Mouse (Mus musculus) bone marrow macrophage, adult 2 months (primary cell): ENCODE results near the gene Cbl. TPM values are rescaled to one million over a fixed set of nuclear protein-coding genes. Genes with fewer than 3 reads are reported as not detected.

Experiments used
- H3K27ac ChIP-seq: 2 replicates; pipeline ENCODE4 v1.5.1; 2012; ENCODE audit warnings: low read depth, low read length; ENCODE audit not compliant: insufficient read depth
- H3K4me1 ChIP-seq: 2 replicates; pipeline ENCODE4 v1.6.1; 2012; ENCODE audit warnings: low read length; ENCODE audit not compliant: control insufficient read depth, insufficient read depth
- H3K4me3 ChIP-seq: 2 replicates; pipeline ENCODE4 v1.5.1; 2012; ENCODE audit warnings: mild to moderate bottlenecking, low read length, moderate library complexity; ENCODE audit not compliant: insufficient read depth
- CTCF ChIP-seq: IDR thresholded peaks from 2 replicates; pipeline ENCODE4 v1.5.1; 2012; ENCODE audit warnings: low read depth, mild to moderate bottlenecking, low read length, moderate library complexity
- POLR2A ChIP-seq: IDR thresholded peaks from 2 replicates; pipeline ENCODE4 v1.6.1; 2012; ENCODE audit warnings: mild to moderate bottlenecking, low read depth, low read length, borderline replicate concordance
- polyA plus RNA-seq: library from polyadenylated mRNA; stranded (reverse); fragments of >200 nt; gene quantifications from 2 replicates; pipeline ENCODE4 v1.2.4, GENCODE M21; 2012; ENCODE audit not compliant: missing spikeins, insufficient read depth, insufficient read length

The Cbl gene
- 143 and 171 TPM in 2 replicates for polyA plus RNA-seq

DNA sequence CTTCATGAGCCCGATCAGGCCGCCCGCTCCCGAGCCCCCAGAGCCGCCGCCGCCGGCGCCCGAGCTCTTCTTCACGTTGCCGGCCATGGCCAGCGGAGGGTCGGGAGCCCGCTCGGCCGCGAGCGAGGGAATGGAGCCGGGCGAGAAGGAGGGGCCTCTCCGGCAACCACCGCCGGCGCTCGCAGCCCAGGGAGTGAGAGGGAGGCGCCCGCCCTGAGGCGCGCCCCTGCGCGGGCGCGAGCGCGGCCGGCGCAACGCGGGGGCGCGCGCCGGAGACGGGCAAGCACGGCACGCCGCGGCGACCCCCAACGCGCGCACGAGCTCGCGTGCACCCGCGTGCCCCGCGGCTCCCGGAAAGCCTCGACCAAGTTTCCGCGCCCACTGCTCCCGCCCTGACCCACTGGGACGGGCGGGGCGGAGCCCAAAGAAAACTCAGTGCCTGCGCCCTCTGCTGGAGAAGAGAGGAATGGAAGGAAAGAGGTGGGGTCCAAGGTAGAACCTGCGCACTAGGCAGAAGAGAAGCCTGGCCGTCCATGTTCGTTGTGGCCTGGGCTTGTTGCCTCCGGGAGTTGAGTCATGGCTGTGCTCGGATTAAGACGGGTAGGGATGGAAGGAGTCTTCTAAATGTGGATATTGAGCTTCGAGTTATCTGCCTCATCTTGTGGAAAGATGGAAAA is at the start of gene Cbl:
Gene Cbl (minus strand): TSS at position 248 of the 677 bp plus-strand sequence.
- Histone ChIP-seq H3K4me1 (peaks cover 39% of the 10 kb centered on the region), H3K4me3 (peak within 1 kb of the TSS; percentile 93), H3K27ac (peak within 1 kb of the TSS; percentile 92)
- TF ChIP-seq CTCF: peak; percentile 44
- TF ChIP-seq POLR2A: no peak

DNA sequence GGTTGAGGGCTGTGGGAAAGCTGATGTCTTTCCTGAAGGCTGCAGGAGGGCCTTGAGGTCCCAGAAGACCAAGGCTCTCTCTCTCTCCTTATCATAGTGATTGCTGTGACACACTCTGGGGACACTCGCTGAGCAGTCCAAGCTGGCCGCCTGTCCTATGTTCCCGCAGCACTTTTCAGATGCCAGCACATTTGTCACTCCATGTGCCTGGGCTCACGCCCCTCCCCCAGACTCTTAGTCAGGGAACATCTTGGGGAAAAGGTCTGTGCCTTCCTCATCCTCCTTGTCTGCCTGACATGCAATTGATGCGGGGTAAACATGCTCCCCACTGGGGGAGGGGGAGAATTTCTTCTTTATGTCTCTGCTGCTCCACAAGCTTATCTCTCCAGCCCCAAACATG is 49.3 kb upstream of the Cbl start:
- TF ChIP-seq CTCF (no peak), POLR2A (no peak)
- Histone ChIP-seq H3K27ac (no peak overlapping the region), H3K4me3 (no peak overlapping the region), H3K4me1 (no peaks in the 10 kb centered on the region)

DNA sequence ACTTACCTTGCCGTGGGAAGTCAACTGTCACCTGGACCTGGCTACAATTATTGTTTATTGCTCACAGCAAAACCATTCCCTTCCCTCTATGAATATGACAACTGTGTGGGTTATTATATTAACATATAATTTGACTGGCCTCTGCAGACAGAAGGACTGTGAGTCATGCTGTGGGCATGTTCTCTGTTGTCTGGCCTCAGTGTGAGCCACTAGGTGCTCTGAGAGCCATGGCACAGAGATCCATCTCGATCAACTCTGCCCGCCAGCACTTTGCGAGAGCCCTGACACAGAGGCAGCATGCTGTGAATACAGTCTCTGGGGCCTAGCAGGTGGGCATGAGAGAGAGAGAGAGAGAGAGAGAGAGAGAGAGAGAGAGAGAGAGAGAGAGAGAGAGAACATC is 36.1 kb upstream of the Cbl start:
- H3K4me1 ChIP-seq: peaks cover 16% of the 10 kb centered on the region
- no peak overlapping the region for H3K4me3 ChIP-seq
- TF ChIP-seq CTCF: no peak
- TF ChIP-seq POLR2A: no peak
- H3K27ac ChIP-seq: no peak overlapping the region

DNA sequence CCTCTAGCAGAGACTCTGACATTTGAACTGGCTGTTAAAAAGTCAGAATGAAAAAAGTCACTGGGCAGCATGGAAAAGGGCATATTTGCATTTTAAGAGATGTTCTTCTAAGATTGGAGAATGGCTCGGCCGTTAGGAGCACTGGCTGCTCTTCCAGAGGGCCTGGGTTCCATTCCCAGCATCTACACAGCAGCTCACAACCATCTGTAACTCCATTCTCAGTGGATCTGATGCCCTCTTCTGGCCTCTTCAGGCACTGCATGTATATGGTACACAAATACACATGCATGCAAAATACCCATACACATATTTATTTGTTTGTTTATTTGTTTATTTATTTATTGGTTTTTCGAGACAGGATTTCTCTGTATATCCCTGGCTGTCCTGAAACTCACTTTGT is 35.2 kb upstream of the Cbl start:
- H3K4me1 ChIP-seq: peaks cover 16% of the 10 kb centered on the region
- peak; percentile 46 for TF ChIP-seq CTCF
- TF ChIP-seq POLR2A: no peak

DNA sequence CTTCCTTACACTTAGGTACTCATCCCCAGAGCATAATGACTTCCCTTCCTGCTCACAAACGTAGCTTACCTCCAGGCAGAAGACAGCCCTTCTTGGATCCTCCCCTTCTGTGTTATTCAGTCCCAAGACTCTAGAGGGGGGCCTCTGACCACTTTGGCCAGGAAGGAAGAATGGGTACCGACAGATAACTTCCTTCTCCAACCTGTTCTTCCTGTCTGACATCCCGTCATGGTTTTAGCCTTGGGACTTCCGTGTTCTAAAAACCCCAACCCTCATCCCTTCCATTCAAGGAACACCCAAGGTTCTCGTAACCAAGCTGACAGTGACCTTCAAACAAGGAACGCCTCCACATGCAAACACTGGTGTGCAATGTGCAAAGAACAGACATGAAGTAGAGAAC is 34.6 kb upstream of the Cbl start, which contains the start of gene Nlrx1:
Gene Nlrx1 (minus strand): TSS at position 168 of the 400 bp plus-strand sequence.
- H3K4me1 ChIP-seq: peaks cover 16% of the 10 kb centered on the region
- H3K27ac ChIP-seq: no peak within 1 kb of the TSS
- H3K4me3 ChIP-seq: peak within 1 kb of the TSS; percentile 54
- TF ChIP-seq POLR2A (no peak), CTCF (no peak)

More for the DNA sequence above, 35.2 kb upstream of the Cbl start:
- H3K4me3 ChIP-seq: no peak overlapping the region
- no peak overlapping the region for H3K27ac ChIP-seq

DNA sequence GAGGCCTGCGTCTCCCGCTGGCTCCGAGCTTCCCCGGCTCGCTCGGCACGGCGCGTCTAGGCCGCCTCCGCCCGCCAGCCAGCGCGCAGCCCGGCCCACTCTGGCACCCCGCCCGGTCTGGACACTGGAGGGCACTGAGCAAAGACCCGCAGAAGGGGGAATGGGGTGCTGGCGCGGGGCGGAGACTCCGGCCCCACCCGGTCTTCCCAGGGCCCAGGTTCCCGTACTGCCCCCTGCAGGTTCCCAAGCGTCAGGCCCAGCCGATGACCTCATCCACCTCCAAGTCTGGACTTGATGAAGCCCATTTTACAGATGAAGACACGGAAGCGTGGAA is 34.1 kb upstream of the Cbl start:
- Histone ChIP-seq H3K4me3 (peak overlapping the region; percentile 54), H3K27ac (no peak overlapping the region), H3K4me1 (peaks cover 16% of the 10 kb centered on the region)
- TF ChIP-seq POLR2A (no peak), CTCF (peak; percentile 15; the same call in 1 of the 2 replicates)

DNA sequence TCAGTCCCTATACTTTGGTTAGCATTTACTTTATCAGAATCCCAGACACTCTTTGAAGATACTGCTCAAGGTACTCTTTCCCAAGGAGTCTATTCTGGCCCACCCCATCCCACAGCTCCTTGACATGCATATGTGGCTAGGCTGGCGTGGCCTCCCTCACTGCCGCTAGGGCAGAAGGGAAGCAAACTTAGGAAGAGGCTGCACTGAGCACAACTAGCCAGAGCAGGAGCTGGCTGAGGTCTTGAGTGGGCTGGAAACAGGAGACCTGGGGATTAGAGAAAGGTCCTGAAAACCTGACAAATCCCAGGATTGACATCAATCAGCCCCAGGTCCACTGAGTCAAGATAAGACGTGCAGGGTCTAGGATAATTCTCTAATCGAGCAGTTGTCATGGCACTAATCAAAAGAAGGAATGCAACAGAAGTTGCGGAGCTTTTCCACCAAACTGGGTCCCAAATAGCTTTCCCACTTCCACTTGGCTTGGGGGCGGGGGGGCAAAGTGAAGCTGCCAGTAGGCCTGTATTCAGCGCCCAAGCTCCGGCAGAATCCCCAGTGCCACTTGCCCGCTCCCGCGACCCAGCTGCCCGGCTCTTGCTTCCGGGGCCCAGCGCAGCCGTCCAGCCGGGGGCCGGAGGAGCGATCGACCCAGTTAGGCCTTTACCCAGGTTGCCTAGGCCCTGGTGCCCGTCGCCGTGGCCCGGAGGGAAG is 33.6 kb upstream of the Cbl start:
- TF ChIP-seq POLR2A: no peak
- TF ChIP-seq CTCF: no peak
- Histone ChIP-seq H3K4me3 (peak overlapping the region; percentile 54), H3K27ac (no peak overlapping the region), H3K4me1 (peaks cover 16% of the 10 kb centered on the region)

DNA sequence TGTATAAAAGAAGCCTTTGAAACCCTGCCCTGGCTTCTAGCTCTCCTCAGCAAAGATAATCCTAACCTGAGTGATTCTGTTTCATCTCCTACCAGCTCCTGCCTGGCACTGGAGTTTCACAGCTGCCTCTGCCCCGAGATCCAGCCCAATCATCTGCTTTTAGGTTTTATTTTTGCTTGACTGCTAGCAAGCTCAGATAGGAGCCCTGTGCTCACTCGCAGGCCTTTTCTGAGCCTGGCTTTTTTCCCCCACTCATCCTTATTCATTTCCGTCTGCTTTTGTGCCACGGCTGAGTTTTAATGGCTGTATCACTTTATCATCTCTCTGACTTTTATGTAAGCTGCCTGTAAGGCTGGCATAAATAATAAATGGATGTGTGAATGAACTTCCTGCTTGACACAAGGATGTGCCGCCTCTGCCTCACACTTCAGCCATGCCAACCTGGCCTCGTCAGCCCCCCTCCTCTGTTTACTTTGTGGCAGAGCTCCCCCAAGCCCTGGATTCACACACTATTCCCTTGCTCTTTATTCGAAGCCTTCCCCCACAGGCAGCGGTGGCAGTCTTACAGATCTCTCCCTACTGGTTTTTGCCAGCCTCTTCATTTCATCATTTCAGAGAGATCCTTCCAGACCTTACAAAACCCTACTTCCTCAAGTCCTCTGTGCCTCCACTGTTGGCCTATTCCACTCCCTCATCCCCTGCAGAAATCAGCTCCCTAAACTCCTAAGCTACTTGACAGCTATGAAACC is 32.8 kb upstream of the Cbl start:
- TF ChIP-seq POLR2A: no peak
- no peak for TF ChIP-seq CTCF
- no peak overlapping the region for H3K27ac ChIP-seq
- H3K4me3 ChIP-seq: no peak overlapping the region
- peaks cover 16% of the 10 kb centered on the region for H3K4me1 ChIP-seq

DNA sequence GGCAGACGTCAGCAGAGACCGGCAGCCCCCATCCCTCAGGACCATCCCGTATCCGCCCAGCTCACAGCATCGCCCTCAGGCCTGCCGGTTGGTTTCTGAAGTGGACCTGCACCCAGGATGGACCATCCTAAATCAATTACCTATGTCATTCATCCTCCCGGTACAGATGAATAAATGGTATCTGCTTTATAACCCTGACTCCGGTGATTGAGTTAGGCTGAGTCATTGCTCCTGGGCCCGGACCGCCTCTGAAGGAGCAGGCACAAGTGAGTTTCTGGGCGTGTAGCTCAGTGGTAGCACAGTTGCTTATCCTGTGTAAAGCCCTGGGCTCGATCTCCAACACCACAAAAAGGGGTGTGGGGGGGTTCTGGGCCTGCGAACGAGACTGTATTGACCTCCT is 27.5 kb upstream of the Cbl start:
- peaks cover 21% of the 10 kb centered on the region for H3K4me1 ChIP-seq
- no peak overlapping the region for H3K27ac ChIP-seq
- H3K4me3 ChIP-seq: no peak overlapping the region
- TF ChIP-seq POLR2A: no peak
- TF ChIP-seq CTCF: no peak
